Mouse (Mus musculus): ENCODE data around the gene Dcaf5.

DNA sequence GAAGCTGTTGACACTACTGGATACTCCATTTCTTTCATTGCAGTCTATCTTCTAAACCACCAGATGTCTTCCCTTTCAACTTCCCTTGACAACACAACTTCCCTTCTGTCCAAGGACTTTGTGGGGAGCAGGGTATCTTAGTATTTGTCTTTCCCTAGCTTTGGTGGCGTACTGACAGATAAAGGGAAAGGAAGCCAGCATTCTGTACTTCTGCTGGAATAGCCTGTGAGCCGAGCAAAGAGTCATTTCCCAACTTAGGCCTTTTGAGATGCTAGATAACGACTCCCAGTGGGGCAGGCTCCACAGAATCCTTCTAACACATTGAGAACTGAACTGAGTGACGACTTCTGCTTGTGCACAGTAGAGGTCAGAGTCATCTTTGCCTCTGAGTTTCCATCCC, 102.2 kb downstream of the Dcaf5 start:
- TF ChIP-seq CTCF (IDR thresholded peaks at IDR 0.05; ENCODE audit: extremely low read depth, insufficient read length, insufficient replicate concordance, low read depth, low read length) (no peak), POLR2A (IDR thresholded peaks at IDR 0.05; ENCODE audit: low read depth, low read length) (no peak)
